Mouse (Mus musculus) gonadal fat pad, adult 2 months (tissue): Measurements from ENCODE around the gene Ssbp4. TPM values are rescaled to one million over a fixed set of nuclear protein-coding genes. Genes with fewer than 3 reads are reported as not detected.

ENCODE experiments used
- DNase-seq: peaks from one replicate; pipeline ENCODE4 v3.0.0-alpha.2; 2012; ENCODE audit warnings: low read depth
- polyA plus RNA-seq: library from polyadenylated mRNA; depleted of rRNA; stranded (reverse); fragments of >200 nt; gene quantifications from 2 replicates; pipeline ENCODE4 v1.2.3, GENCODE M21; 2012; rRNA removed

The Ssbp4 gene
- polyA plus RNA-seq, 1 experiment: 188 TPM

GRCm38 (mm10) chr8:70552836-70553235, 55.8 kb downstream of the Ssbp4 start:
- DNase-seq: no peak

- no peak for DNase-seq
Measured at GRCm38 (mm10) chr8:70551558-70552161, 57.0 kb downstream of the Ssbp4 start.

- DNase-seq: no peak
Measured at GRCm38 (mm10) chr8:70549412-70550184, 59.1 kb downstream of the Ssbp4 start.

- DNase-seq: no peak
Measured at GRCm38 (mm10) chr8:70547762-70548161, 60.9 kb downstream of the Ssbp4 start.

Other genes starting within 250 kb of the Ssbp4 start
- 1.7 and 4.6 TPM in 2 replicates for gene Comp, start 235.3 kb downstream of the Ssbp4 start, polyA plus RNA-seq
- gene Crtc1, start 169.3 kb downstream of the Ssbp4 start, polyA plus RNA-seq: 19.9 and 27.6 TPM in 2 replicates
- 48.4 and 50.6 TPM in 2 replicates for gene Klhl26, start 131.9 kb downstream of the Ssbp4 start, polyA plus RNA-seq
- 0.35 and 0.53 TPM in 2 replicates for gene Tmem59l, start 121.5 kb downstream of the Ssbp4 start, polyA plus RNA-seq
- 5.5 and 6.9 TPM in 2 replicates for gene Crlf1, start 115.7 kb downstream of the Ssbp4 start, polyA plus RNA-seq
- 202 and 238 TPM in 2 replicates for gene Rex1bd, start 102.1 kb downstream of the Ssbp4 start, polyA plus RNA-seq
- 662 and 697 TPM in 2 replicates for gene Uba52, start 98.1 kb downstream of the Ssbp4 start, polyA plus RNA-seq
- gene Fkbp8, start 81.1 kb downstream of the Ssbp4 start, polyA plus RNA-seq: 399 and 446 TPM in 2 replicates
- gene Kxd1, start 80.9 kb downstream of the Ssbp4 start, polyA plus RNA-seq: 92.8 and 107 TPM in 2 replicates
- gene Ell, start 69.4 kb downstream of the Ssbp4 start, polyA plus RNA-seq: 18.4 and 23.9 TPM in 2 replicates
- 575 and 782 TPM in 2 replicates for gene Isyna1, start 14.5 kb downstream of the Ssbp4 start, polyA plus RNA-seq
- 8.4 and 9.6 TPM in 2 replicates for gene Lrrc25, start 7.3 kb upstream of the Ssbp4 start, polyA plus RNA-seq
- 4.5 and 5.5 TPM in 2 replicates for gene Gdf15, start 23.6 kb upstream of the Ssbp4 start, polyA plus RNA-seq
- gene Pgpep1, start 51.5 kb upstream of the Ssbp4 start, polyA plus RNA-seq: 69.8 and 71.9 TPM in 2 replicates
- 90.7 and 91.6 TPM in 2 replicates for gene Lsm4, start 64.4 kb upstream of the Ssbp4 start, polyA plus RNA-seq
- gene Jund, start 90.1 kb upstream of the Ssbp4 start, polyA plus RNA-seq: 170 and 254 TPM in 2 replicates
- gene Iqcn, start 94.6 kb upstream of the Ssbp4 start, polyA plus RNA-seq: 0.55 and 1.0 TPM in 2 replicates
- 0.35 and 0.63 TPM in 2 replicates for gene Gm3336, start 109.7 kb upstream of the Ssbp4 start, polyA plus RNA-seq
- 9.4 and 9.9 TPM in 2 replicates for gene Pde4c, start 114.8 kb upstream of the Ssbp4 start, polyA plus RNA-seq
- 55.5 and 56.3 TPM in 2 replicates for gene Rab3a, start 145.8 kb upstream of the Ssbp4 start, polyA plus RNA-seq
- gene Mpv17l2, start 152.1 kb upstream of the Ssbp4 start, polyA plus RNA-seq: 127 and 143 TPM in 2 replicates
- gene Pik3r2, start 167.8 kb upstream of the Ssbp4 start, polyA plus RNA-seq: 92.1 and 92.3 TPM in 2 replicates
- 56.6 and 85.2 TPM in 2 replicates for gene Mast3, start 196.2 kb upstream of the Ssbp4 start, polyA plus RNA-seq
- gene Il12rb1, start 199.6 kb upstream of the Ssbp4 start, polyA plus RNA-seq: 1.1 and 1.3 TPM in 2 replicates
- 134 and 150 TPM in 2 replicates for gene Arrdc2, start 230.8 kb upstream of the Ssbp4 start, polyA plus RNA-seq